In the genomic region with DNA sequence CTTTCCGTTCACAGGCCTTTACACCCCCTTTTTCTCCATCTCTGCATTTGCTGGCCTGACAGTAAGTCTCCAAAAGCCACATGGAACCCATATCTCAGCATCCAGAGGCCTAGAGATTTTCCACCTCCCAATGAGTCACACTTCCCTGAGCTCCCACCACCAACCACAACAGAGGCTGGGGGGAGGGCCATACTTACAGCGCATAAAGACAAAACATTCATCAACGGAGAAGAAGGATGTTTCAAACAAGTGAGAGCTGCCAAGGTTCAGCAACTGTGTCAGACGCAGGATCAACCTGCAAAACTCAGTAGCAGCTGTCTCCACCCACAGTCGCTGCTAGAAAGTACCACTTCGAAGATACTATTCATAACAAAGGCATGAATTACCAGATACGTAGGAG, we compare ENCODE assay signal across 9 mouse cellular contexts. TPM values are rescaled to one million over a fixed set of nuclear protein-coding genes. Genes with fewer than 3 reads are reported as not detected.
DNase-seq lines count a peak whose midpoint lies in the region; ATAC-seq and TF ChIP-seq lines count a peak whose summit lies in the region.
"Had no signal": no experiment of that assay in that cellular context is flagged by ENCODE, and none has a peak within 500 bp of the region (broad histone marks: within the 10 kb centered on the region; RNA-seq: fewer than 3 reads in every experiment).

No protein-coding gene starts in this region.

- no peaks in the 10 kb centered on the region for H3K79me2 ChIP-seq in C2C12 (ENCODE audit: control insufficient read depth, insufficient read depth)

- intact Hi-C loops in gastrocnemius, postnatal 14 days (cut with DNase I; ENCODE audit: low total_unique reads): no loop called here

- H3K4me1 ChIP-seq in kidney, embryonic 15.5 days: peaks cover 52% of the 10 kb centered on the region

- H3K36me3 ChIP-seq in kidney, embryonic 15.5 days: no peaks in the 10 kb centered on the region
- no peaks in the 10 kb centered on the region for H3K36me3 ChIP-seq in C2C12 (ENCODE audit: control insufficient read depth, insufficient read depth)
- H3K36me3 ChIP-seq: midbrain, embryonic 12.5 days had no signal

- DNase-seq in kidney, adult 18-20 months: no peak
- peak; percentile 58 for DNase-seq in brain, adult 2 months (ENCODE audit: low read depth, low spot score)
- no peak for DNase-seq in retina, postnatal 1 day
- DNase-seq in gastrocnemius, postnatal 14 days: no peak
- no peak for DNase-seq in kidney, adult 8-10 months

- ATAC-seq in kidney, embryonic 15.5 days (replicated peaks; ENCODE audit: low FRiP score): no peak
- ATAC-seq in megakaryocyte progenitor cell, adult 5-6 weeks (replicated peaks; ENCODE audit: poor library complexity): peak; percentile 39

- no peak for TF ChIP-seq CTCF in C2C12 (IDR thresholded peaks at IDR 0.05; ENCODE audit: control insufficient read depth, insufficient read depth, insufficient read length)

- H3K9ac ChIP-seq in kidney, embryonic 15.5 days: no peak overlapping the region
- H3K9ac ChIP-seq: midbrain, embryonic 12.5 days had no signal

- peaks cover 8% of the 10 kb centered on the region for H3K27me3 ChIP-seq in kidney, embryonic 15.5 days
- H3K27me3 ChIP-seq in C2C12 (ENCODE audit: control insufficient read depth, insufficient read depth, insufficient read length): no peaks in the 10 kb centered on the region
- H3K27me3 ChIP-seq: midbrain, embryonic 12.5 days had no signal

- H3K4me2 ChIP-seq in kidney, embryonic 15.5 days: no peak overlapping the region
- H3K4me2 ChIP-seq: midbrain, embryonic 12.5 days had no signal

- H3K27ac ChIP-seq in kidney, embryonic 15.5 days: peak overlapping the region; percentile 28; the same call in 1 of the 2 replicates
- H3K27ac ChIP-seq: midbrain, embryonic 12.5 days had no signal

- H3ac ChIP-seq in C2C12 (ENCODE audit: control insufficient read depth, insufficient read length, low read depth): no peak overlapping the region

- WGBS in kidney, embryonic 15.5 days: 50% methylated on average over 7 of the region's 7 CpGs

- H3K79me3 ChIP-seq in C2C12 (ENCODE audit: low read depth): no peaks in the 10 kb centered on the region

- no peak overlapping the region for H3K4me3 ChIP-seq in kidney, embryonic 15.5 days (replicated peaks)
- no peak overlapping the region for H3K4me3 ChIP-seq in C2C12 (ENCODE audit: insufficient read depth, poor library complexity, severe bottlenecking)
- H3K4me3 ChIP-seq: midbrain, embryonic 12.5 days had no signal

- H3K9me3 ChIP-seq in kidney, embryonic 15.5 days (replicated peaks): no peaks in the 10 kb centered on the region
- H3K9me3 ChIP-seq: midbrain, embryonic 12.5 days had no signal

TF ChIP-seq in C2C12, 6 proteins besides CTCF, POLR2A, EP300 and RAD21:
- TF ChIP-seq CEBPB (IDR thresholded peaks at IDR 0.05; ENCODE audit: low read depth) (no peak), FOSL1 (IDR thresholded peaks at IDR 0.05; ENCODE audit: insufficient read depth, low read length, poor library complexity, severe bottlenecking) (peak; percentile 67), MYOD1 (IDR thresholded peaks at IDR 0.05; ENCODE audit: control insufficient read depth, insufficient read length, low read depth) (peak; percentile 77), MAX (IDR thresholded peaks at IDR 0.05) (peak; percentile 92)

RNA-seq across cellular contexts. Expression of a gene that starts 43.5 kb away (rescaled TPM):
- 24.9 and 25.2 TPM in 2 replicates for polyA plus RNA-seq in kidney, embryonic 15.5 days (2015; fragmentation: Nextera tagmentation; extraction: Ambion mirVana)
- 26.7 TPM for polyA plus RNA-seq in C2C12 (2012; fragmentation: generic; extraction: Trizol)
- 15.0 and 15.3 TPM in 2 replicates for total RNA-seq in megakaryocyte progenitor cell, adult 5-6 weeks (2015)
- 10.5 and 17.5 TPM in 2 replicates for total RNA-seq in megakaryocyte progenitor cell, adult 5-6 weeks (2017)
- 1 to 10 TPM; 3.7 to 4.1 TPM for total RNA-seq in gastrocnemius, postnatal 14 days (2021)
